Comparison of ENCODE assay signal across 36 mouse cellular contexts in the genomic region with DNA sequence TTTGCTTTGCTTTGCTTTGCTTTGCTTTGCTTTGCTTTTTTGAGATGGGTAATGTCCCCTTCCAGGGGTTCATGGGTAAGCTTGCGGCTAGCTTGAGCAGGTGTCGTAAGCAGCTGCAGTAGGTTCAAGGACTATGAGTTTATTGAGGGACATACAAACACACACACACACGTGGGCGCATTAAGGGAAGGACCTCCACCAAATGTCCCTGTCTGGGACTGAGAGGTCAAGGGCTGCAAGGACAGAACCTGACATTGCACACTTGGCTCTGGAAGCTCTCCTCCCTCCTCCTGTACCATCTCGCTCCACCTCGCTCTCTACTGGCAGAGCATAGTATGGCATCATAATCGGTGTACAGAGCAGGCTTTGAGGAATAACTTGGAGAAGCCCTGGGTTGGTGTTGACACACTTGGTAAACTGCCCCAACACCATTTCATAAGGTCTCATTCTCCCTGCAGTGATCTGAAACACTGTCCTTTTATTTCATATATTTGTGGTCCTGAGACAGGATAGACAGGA. TPM values are rescaled to one million over a fixed set of nuclear protein-coding genes. Genes with fewer than 3 reads are reported as not detected.
DNase-seq lines count a peak whose midpoint lies in the region; ATAC-seq and TF ChIP-seq lines count a peak whose summit lies in the region.
"Had no signal": no experiment of that assay in that cellular context is flagged by ENCODE, and none has a peak within 500 bp of the region (broad histone marks: within the 10 kb centered on the region; RNA-seq: fewer than 3 reads in every experiment).

No protein-coding gene starts in this region.

- 28% methylated on average over 7 of the region's 7 CpGs for WGBS in liver, adult 2 months
- 88% methylated on average over 7 of the region's 7 CpGs for WGBS in liver, embryonic 11.5 days

- no peaks in the 10 kb centered on the region for H3K9me3 ChIP-seq in liver, embryonic 11.5 days (ENCODE audit: control insufficient read depth, low read length)
- H3K9me3 ChIP-seq: embryonic facial prominence, embryonic 13.5 days; forebrain, embryonic 15.5 days; hindbrain, embryonic 13.5 days; limb, embryonic 13.5 days had no signal

- no peak overlapping the region for H3K4me2 ChIP-seq in liver, embryonic 11.5 days
- H3K4me2 ChIP-seq: embryonic facial prominence, embryonic 13.5 days; forebrain, embryonic 15.5 days; heart, embryonic 12.5 days; hindbrain, embryonic 13.5 days; limb, embryonic 13.5 days had no signal

- TF ChIP-seq CTCF in liver, adult 2 months (IDR thresholded peaks at IDR 0.05; ENCODE audit: low read depth, low read length) = peak; percentile 70

- DNase-seq in adrenal gland, adult 2 months = peak; percentile 25
- DNase-seq in adrenal gland, adult 8-10 months = no peak
- DNase-seq in liver, adult 2 months (ENCODE audit: extremely low read depth, low read depth, low spot score) = peak; percentile 100
- DNase-seq in liver, embryonic 11.5 days (ENCODE audit: low spot score) = no peak
- DNase-seq in thymus, postnatal 4 days = peak; percentile 24
- DNase-seq in thymus, postnatal 14 days = no peak
- DNase-seq: cerebellum, adult 18-20 months; cerebellum, postnatal 10 days; gastrocnemius, adult 2 months; gastrocnemius, postnatal 36 days; heart, adult 18-20 months; heart, postnatal 4 days; kidney, adult 8-10 months; kidney, postnatal 4 days; lung, postnatal 36 days; midbrain, embryonic 14.5 days had no signal

- TF ChIP-seq POLR2A in liver, adult 2 months (IDR thresholded peaks at IDR 0.05; ENCODE audit: extremely low read depth, insufficient read depth, low read length) = no peak

- no peak overlapping the region for H3K4me3 ChIP-seq in liver, adult 2 months (ENCODE audit: insufficient read depth, low read depth, low read length)
- no peak overlapping the region for H3K4me3 ChIP-seq in liver, embryonic 11.5 days (ENCODE audit: low read depth, low read length)
- H3K4me3 ChIP-seq: embryonic facial prominence, embryonic 13.5 days; forebrain, embryonic 10.5 days; forebrain, embryonic 15.5 days; gastrocnemius, adult 2 months; heart, embryonic 12.5 days; hindbrain, embryonic 13.5 days; limb, embryonic 13.5 days had no signal

- H3K79me2 ChIP-seq in liver, adult 2 months (ENCODE audit: control insufficient read depth, insufficient read depth, low read length) = no peaks in the 10 kb centered on the region

- peak overlapping the region; percentile 26 for H3K27ac ChIP-seq in liver, adult 2 months (replicated peaks; ENCODE audit: insufficient read depth, low read depth, low read length)
- H3K27ac ChIP-seq in liver, embryonic 11.5 days (ENCODE audit: low read depth, low read length) = no peak overlapping the region
- H3K27ac ChIP-seq: embryonic facial prominence, embryonic 13.5 days; forebrain, embryonic 10.5 days; forebrain, embryonic 15.5 days; gastrocnemius, adult 2 months; hindbrain, embryonic 13.5 days; kidney, postnatal 0 days; limb, embryonic 13.5 days had no signal

- H3K36me3 ChIP-seq in liver, adult 2 months (ENCODE audit: control insufficient read depth, insufficient read depth, low read length) = no peaks in the 10 kb centered on the region
- no peaks in the 10 kb centered on the region for H3K36me3 ChIP-seq in liver, embryonic 11.5 days (ENCODE audit: control insufficient read depth, insufficient read depth, low read length)
- H3K36me3 ChIP-seq: embryonic facial prominence, embryonic 13.5 days; forebrain, embryonic 10.5 days; forebrain, embryonic 15.5 days; heart, embryonic 12.5 days; hindbrain, embryonic 13.5 days; limb, embryonic 13.5 days had no signal

- ATAC-seq in liver, embryonic 11.5 days (replicated peaks; ENCODE audit: low FRiP score) = no peak
- no peak for ATAC-seq in inflammation-experienced regulatory T-cells, adult 6 months
- ATAC-seq: forebrain, embryonic 15.5 days had no signal

- peaks cover 12% of the 10 kb centered on the region for H3K4me1 ChIP-seq in liver, adult 2 months (ENCODE audit: control insufficient read depth, insufficient read depth, low read length)
- no peaks in the 10 kb centered on the region for H3K4me1 ChIP-seq in liver, embryonic 11.5 days (replicated peaks; ENCODE audit: control insufficient read depth, insufficient read depth, low read length)
- H3K4me1 ChIP-seq: embryonic facial prominence, embryonic 13.5 days; forebrain, embryonic 10.5 days; forebrain, embryonic 15.5 days; heart, embryonic 12.5 days; hindbrain, embryonic 13.5 days had no signal

- H3K27me3 ChIP-seq in liver, adult 2 months (ENCODE audit: control insufficient read depth, insufficient read depth, low read length) = no peaks in the 10 kb centered on the region
- no peaks in the 10 kb centered on the region for H3K27me3 ChIP-seq in liver, embryonic 11.5 days (replicated peaks; ENCODE audit: control insufficient read depth, insufficient read depth, low read length)
- H3K27me3 ChIP-seq: embryonic facial prominence, embryonic 13.5 days; forebrain, embryonic 15.5 days; heart, embryonic 12.5 days; hindbrain, embryonic 13.5 days; limb, embryonic 13.5 days had no signal

- no peak overlapping the region for H3K9ac ChIP-seq in liver, adult 2 months (ENCODE audit: low read depth, low read length)
- no peak overlapping the region for H3K9ac ChIP-seq in liver, embryonic 11.5 days (ENCODE audit: low read depth, low read length)
- H3K9ac ChIP-seq: embryonic facial prominence, embryonic 13.5 days; forebrain, embryonic 15.5 days; heart, embryonic 12.5 days; hindbrain, embryonic 13.5 days; limb, embryonic 13.5 days had no signal

RNA-seq across cellular contexts. Expression of gene Hsd17b6, which starts 48.2 kb away (rescaled TPM):
- total RNA-seq in adrenal gland, adult 2 months (2021) = under 1 TPM in 1 of 2 experiments, not detected in 1; 0.63 TPM
- not detected in 2 replicates for polyA plus RNA-seq in adrenal gland, adult 2 months (2012; rRNA removed)
- total RNA-seq in adrenal gland, adult 8-10 months (2022) = under 1 TPM in 1 of 4 experiments, not detected in 3; 0.51 TPM
- 468 and 651 TPM in 2 replicates for total RNA-seq in liver, adult 2 months (2014; rRNA removed)
- 229 and 364 TPM in 2 replicates for polyA plus RNA-seq in liver, adult 2 months (2012; rRNA removed)
- not detected in 2 replicates for polyA plus RNA-seq in liver, embryonic 11.5 days (2014; fragmentation: Nextera tagmentation; extraction: Ambion mirVana)
- polyA plus RNA-seq in inflammation-experienced regulatory T-cells, adult 6 months (2017; shearing (Covaris generic)) = not detected
- total RNA-seq: common myeloid progenitor, adult 5-6 weeks; gastrocnemius, adult 2 months; gastrocnemius, postnatal 36 days; heart, adult 18-20 months; heart, postnatal 4 days; layer of hippocampus, adult 8-10 months; layer of hippocampus, postnatal 25 days; left cerebral cortex, adult 8-10 months; left cerebral cortex, postnatal 36 days; monocyte, adult 5-6 weeks had no signal
- polyA plus RNA-seq: brain, embryonic 14.5 days; C2C12; embryonic facial prominence, embryonic 13.5 days; forebrain, embryonic 10.5 days; forebrain, embryonic 15.5 days; heart, embryonic 12.5 days; heart, postnatal 0 days; hindbrain, embryonic 13.5 days; kidney, postnatal 0 days; limb, embryonic 13.5 days; lung, embryonic 16.5 days; midbrain, embryonic 14.5 days; neural tube, embryonic 14.5 days; stomach, embryonic 14.5 days had no signal

RNA-seq across cellular contexts. Expression of gene Prim1, which starts 55.7 kb away (rescaled TPM):
- total RNA-seq in adrenal gland, adult 2 months (2021) = 1 to 10 TPM; 2.3 to 4.4 TPM
- polyA plus RNA-seq in adrenal gland, adult 2 months (2012; rRNA removed) = 0.26 and 0.56 TPM in 2 replicates
- 1 to 10 TPM; 2.1 to 3.5 (median 3.0) TPM for total RNA-seq in adrenal gland, adult 8-10 months (2022)
- 3.5 and 5.5 TPM in 2 replicates for total RNA-seq in liver, adult 2 months (2014; rRNA removed)
- 1.3 and 1.5 TPM in 2 replicates for polyA plus RNA-seq in liver, adult 2 months (2012; rRNA removed)
- 106 and 112 TPM in 2 replicates for polyA plus RNA-seq in liver, embryonic 11.5 days (2014; fragmentation: Nextera tagmentation; extraction: Ambion mirVana)
- polyA plus RNA-seq in inflammation-experienced regulatory T-cells, adult 6 months (2017; shearing (Covaris generic)) = 10 to 100 TPM; 18.1 to 73.7 (median 18.2) TPM

Comparison
In these comparisons a context has a peak if more than half of its experiments do, and no peak if none do; other contexts are left out.
1. DNase-seq: peak in adrenal gland, adult 2 months (single experiment), liver, adult 2 months (single experiment) and thymus, postnatal 4 days (single experiment); none in adrenal gland, adult 8-10 months (single experiment), liver, embryonic 11.5 days (single experiment) and thymus, postnatal 14 days (single experiment).
2. RNA of gene Hsd17b6, which starts 48.2 kb away (polyA plus RNA-seq): 229 to 364 TPM in liver, adult 2 months; not detected in adrenal gland, adult 2 months, not detected in liver, embryonic 11.5 days and not detected in inflammation-experienced regulatory T-cells, adult 6 months; every median in the first group is over 100 times any median in the second.